Mouse (Mus musculus) embryonic stem cell, embryonic (primary cell): ENCODE data around the gene Btnl4.

ENCODE experiments used
- CTCF ChIA-PET, 4 experiments: fragments of 300-600 bp in 2 of 4; fragments of 350-600 bp in 2 of 4; sonication (Branson Sonifier 250); formaldehyde crosslinking; loops; one replicate each; lab custom pipeline; 2022; ENCODE audit warnings: inconsistent platforms in 2 of 4; lab: Charles Lee
- POLR2A ChIA-PET, 4 experiments: fragments of 300-600 bp in 2 of 4; fragments of 350-600 bp in 2 of 4; sonication (Branson Sonifier 250); formaldehyde crosslinking; loops; one replicate each; lab custom pipeline; 2022; ENCODE audit warnings: antibody characterized with exemption in 4 of 4, inconsistent platforms in 1 of 4; lab: Charles Lee

The Btnl4 gene

DNA sequence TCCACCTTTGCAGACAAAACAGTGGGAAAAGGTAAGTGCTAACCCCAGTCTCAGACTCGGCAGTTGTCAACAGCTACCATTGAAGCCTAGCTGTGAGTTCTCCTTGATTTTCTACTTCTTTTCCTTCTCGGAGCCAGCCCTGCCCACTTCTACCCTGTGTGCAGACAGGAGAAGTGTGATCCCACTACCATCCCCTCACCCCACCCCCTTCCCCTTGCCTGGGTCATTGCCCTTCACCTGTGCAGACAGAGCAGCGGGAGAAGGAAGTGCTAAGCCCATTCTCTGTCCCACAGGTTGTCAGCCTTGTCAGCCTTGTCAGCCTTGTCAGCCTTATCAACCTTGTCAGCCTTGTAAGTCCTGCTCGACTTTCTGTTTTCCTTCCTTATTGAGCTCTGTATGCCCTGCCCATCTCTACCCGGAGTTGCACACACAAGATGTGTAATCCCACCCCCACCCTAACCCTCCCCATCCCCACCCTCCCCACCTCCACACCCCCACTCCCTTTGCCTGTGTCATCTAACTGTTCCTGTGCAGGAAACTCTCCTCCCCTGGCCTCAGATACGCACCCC lies 28.6 kb downstream of the Btnl4 start:
- ChIA-PET CTCF (interaction anchor here in 2 of 4 experiments (0.6 to 2.5 kb wide), 5 partner anchors 9 to 107 kb away, joined by 3 to 11 read pairs (median 3); no protein-coding TSS in a partner anchor), POLR2A (interaction anchor here in 2 of 4 experiments (1.0 to 1.6 kb wide), 4 partner anchors 10 to 157 kb away, joined by 3 to 4 read pairs (median 4); no protein-coding TSS in a partner anchor)

DNA sequence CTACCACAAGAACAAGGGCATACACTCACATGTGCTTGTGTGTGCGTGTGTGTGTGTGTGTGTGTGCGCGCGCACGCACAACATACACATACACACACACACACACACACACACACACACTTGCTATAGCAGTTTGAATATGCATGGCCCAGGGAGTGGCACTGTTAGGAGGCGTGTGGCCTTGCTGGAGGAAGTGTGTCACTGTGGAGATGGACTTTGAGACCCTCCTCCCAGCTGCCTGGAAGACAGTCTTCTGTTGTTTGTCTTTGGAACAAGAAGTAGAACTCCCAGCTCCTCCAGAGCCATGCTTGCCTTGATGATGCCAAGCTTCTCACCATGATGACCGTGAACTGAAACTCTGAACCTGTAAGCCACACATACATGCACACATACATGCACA lies 35.1 kb downstream of the Btnl4 start:
- POLR2A ChIA-PET: interaction anchor here in 1 of 4 experiments (1.3 kb wide), 1 partner anchor 114 kb away, joined by 3 read pairs; no protein-coding TSS in a partner anchor
- CTCF ChIA-PET: interaction anchor here in 3 of 4 experiments (0.5 to 2.3 kb wide), 3 partner anchors 114 to 336 kb away, joined by 3 to 12 read pairs (median 8); no protein-coding TSS in a partner anchor

GRCm38 (mm10) chr17:34439795-34440194 lies 37.3 kb downstream of the Btnl4 start:
- POLR2A ChIA-PET: no interaction called here
- CTCF ChIA-PET: interaction anchor here (0.5 to 2.8 kb wide), 21 partner anchors 9 to 356 kb away, joined by 3 to 16 read pairs (median 3); partner anchors contain the start of genes Pbx2 (in 1 of the 4) and Tap1 (in 1 of the 4)

DNA sequence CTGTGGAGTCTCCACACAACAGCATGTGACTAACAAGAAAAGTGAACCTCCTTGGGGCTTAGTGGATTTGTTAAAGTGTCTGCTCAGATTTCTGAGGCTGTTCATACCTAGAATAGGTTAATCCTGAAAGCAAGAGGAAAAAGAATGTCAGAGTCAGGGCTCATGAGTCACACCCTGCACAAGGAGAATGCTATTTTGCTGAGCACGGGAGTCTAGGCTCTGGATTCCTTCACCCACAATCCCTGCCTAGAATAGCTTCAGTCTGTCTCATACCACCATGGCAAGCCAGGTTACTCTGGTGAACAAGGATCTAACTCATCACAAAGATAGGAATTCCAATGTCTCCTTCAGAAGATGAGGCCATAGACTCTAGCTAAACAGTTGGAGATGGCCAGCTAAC lies 38.5 kb downstream of the Btnl4 start:
- POLR2A ChIA-PET: interaction anchor here in 2 of 4 experiments (0.7 to 1.0 kb wide), 2 partner anchors 9 to 174 kb away, joined by 3 read pairs; no protein-coding TSS in a partner anchor
- CTCF ChIA-PET: interaction anchor here in 3 of 4 experiments (0.5 to 2.8 kb wide), 6 partner anchors 10 to 232 kb away, joined by 3 to 11 read pairs (median 4); partner anchors contain the start of gene Tnxb (in 1 of the 3)

DNA sequence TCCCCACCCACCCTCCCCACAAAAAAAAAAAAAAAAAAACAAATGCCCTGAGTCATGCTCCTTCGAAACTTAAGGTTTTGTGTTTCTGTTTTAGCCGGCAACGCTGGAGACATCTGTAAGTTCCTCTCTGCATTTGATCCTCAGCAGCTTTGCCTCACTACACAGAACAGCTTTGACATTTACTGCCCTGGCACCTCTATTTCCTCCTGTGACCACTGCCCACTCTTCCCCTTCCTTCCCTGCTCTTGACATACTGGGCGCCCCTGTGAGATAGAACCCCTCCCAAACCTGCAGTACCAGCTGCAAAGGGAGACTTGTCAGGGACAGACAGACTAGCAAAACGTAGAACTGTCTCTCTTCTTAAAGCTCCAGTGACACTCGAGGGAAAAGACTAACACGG lies 39.5 kb downstream of the Btnl4 start:
- ChIA-PET CTCF (interaction anchor here in 3 of 4 experiments (0.9 to 2.8 kb wide), 6 partner anchors 11 to 515 kb away, joined by 3 to 11 read pairs (median 4); no protein-coding TSS in a partner anchor), POLR2A (interaction anchor here in 1 of 4 experiments (1.0 kb wide), 1 partner anchor 10 kb away, joined by 3 read pairs; no protein-coding TSS in a partner anchor)

- CTCF ChIA-PET: interaction anchor here in 2 of 4 experiments (0.9 to 1.7 kb wide), 4 partner anchors 12 to 515 kb away, joined by 3 to 6 read pairs (median 4); no protein-coding TSS in a partner anchor
- POLR2A ChIA-PET: interaction anchor here in 1 of 4 experiments (0.7 kb wide), 1 partner anchor 317 kb away, joined by 3 read pairs; no protein-coding TSS in a partner anchor
These were observed 40.0 kb downstream of the Btnl4 start for GRCm38 (mm10) chr17:34437120-34437519.

GRCm38 (mm10) chr17:34427597-34427996 lies 49.5 kb downstream of the Btnl4 start:
- POLR2A ChIA-PET: no interaction called here
- CTCF ChIA-PET: interaction anchor here in 1 of 4 experiments (0.7 kb wide), 1 partner anchor 229 kb away, joined by 3 read pairs; no protein-coding TSS in a partner anchor

DNA sequence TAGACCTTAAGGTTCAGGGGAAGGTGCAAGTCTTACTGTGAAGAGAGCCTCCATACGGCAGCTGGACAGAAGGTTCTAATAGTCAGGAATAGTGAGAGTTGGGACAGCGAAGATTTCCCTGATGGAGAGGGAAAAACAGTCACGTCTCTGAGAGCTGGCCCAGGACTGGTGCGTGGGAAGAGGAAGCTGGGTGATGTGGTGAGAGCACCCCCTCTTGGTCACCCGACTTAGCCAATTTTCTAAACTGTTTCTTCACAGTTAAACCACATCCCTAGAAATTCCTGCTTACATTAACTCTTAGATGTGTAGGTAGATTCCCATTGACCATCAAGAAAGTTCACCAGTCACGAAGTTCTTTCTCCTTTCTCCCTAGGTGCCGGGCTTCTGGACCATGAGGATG lies 57.1 kb downstream of the Btnl4 start:
- ChIA-PET CTCF (interaction anchor here in 1 of 4 experiments (1.3 kb wide), 1 partner anchor 9 kb away, joined by 3 read pairs; no protein-coding TSS in a partner anchor), POLR2A (no interaction called here)
